Mouse (Mus musculus): ENCODE measurements at regions not wholly inside any gene's neighbourhood (a gene's known extent, or its start where the extent isn't known, plus 50 kb on each side); places are given as distances from the start of the nearest gene placed in this dataset.
"Not testable (repeated sequence)": the region's sequence is repeated elsewhere in the genome, so short reads cannot be mapped to it uniquely, and the experiment has no call there.

DNA sequence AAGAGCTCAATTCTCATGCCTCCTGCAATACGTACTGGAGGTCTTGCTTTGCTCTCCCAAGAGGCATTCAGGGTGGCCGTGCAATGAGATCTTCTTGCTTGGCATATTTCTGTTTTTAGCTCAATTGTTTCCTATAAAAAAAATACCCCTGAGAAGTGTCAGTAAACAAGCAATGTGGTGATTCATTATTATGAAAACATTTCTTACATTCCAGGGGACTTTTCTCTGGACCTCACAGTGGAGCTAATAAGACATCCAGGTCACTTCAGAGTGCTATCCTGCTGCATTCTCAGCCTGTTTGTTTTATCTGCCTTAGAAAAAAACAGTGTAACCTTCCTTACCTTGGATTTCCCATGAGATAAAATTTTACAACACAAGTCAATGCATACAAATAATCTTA is 532.0 kb downstream of the Dad1 start:
- not testable (repeated sequence) for TF ChIP-seq CTCF (IDR thresholded peaks at IDR 0.05; ENCODE audit: low read depth, low read length); POLR2A (IDR thresholded peaks at IDR 0.05; ENCODE audit: insufficient read depth, low read length)
